Mouse (Mus musculus) limb, embryonic 11.5 days (tissue): ENCODE results near the gene Abi3bp. TPM values are rescaled to one million over a fixed set of nuclear protein-coding genes. Genes with fewer than 3 reads are reported as not detected.

Experiments
- ATAC-seq: fragments of 200-750 bp; cut with Nextera tagmentation; 2 replicates; pipeline ENCODE4 v1.8.0; 2017; ENCODE audit warnings: low read depth; ENCODE audit not compliant: insufficient number of reproducible peaks, low FRiP score, low TSS enrichment
- DNase-seq: peaks from one replicate; pipeline ENCODE4 v3.0.0-alpha.2; 2015; ENCODE audit warnings: low spot score
- H3K27ac ChIP-seq: fragments of 300-500 bp; sonication (generic); replicated peaks from 2 replicates; pipeline ENCODE4 v1.5.1; 2014; ENCODE audit warnings: low read depth, mild to moderate bottlenecking, low read length
- H3K27me3 ChIP-seq: fragments of 300-500 bp; sonication (generic); 2 replicates; pipeline ENCODE4 v1.6.1; 2014; ENCODE audit warnings: mild to moderate bottlenecking, low read length, mixed read lengths; ENCODE audit not compliant: control insufficient read depth, insufficient read depth
- H3K36me3 ChIP-seq: fragments of 300-500 bp; sonication (generic); 2 replicates; pipeline ENCODE4 v1.6.1; 2014; ENCODE audit warnings: mild to moderate bottlenecking, low read length, moderate library complexity, mixed read lengths; ENCODE audit not compliant: control insufficient read depth, insufficient read depth
- H3K4me1 ChIP-seq: fragments of 300-500 bp; sonication (generic); 2 replicates; pipeline ENCODE4 v1.6.1; 2014; ENCODE audit warnings: low read length, mixed read lengths; ENCODE audit not compliant: control insufficient read depth, insufficient read depth
- H3K4me2 ChIP-seq: fragments of 300-500 bp; sonication (generic); 2 replicates; pipeline ENCODE4 v1.6.1; 2014; ENCODE audit warnings: low read depth, mild to moderate bottlenecking, moderate library complexity; ENCODE audit not compliant: severe bottlenecking
- H3K4me3 ChIP-seq: fragments of 300-500 bp; sonication (generic); 2 replicates; pipeline ENCODE4 v1.5.1; 2014; ENCODE audit warnings: low read depth, low read length
- H3K9ac ChIP-seq: fragments of 300-500 bp; sonication (generic); 2 replicates; pipeline ENCODE4 v1.6.1; 2014; ENCODE audit warnings: mild to moderate bottlenecking, low read length
- H3K9me3 ChIP-seq: fragments of 300-500 bp; sonication (generic); 2 replicates; pipeline ENCODE4 v1.6.1; 2016; ENCODE audit warnings: low read length; ENCODE audit not compliant: control insufficient read depth
- WGBS: fragments of 180-500 bp; shearing (Covaris S2); extraction: QIAGEN DNeasy Blood & Tissue Kit; methylation state at CpG from one replicate; pipeline ENCODE4 v1.1.7; 2014; 5-methylcytosine and 5-hydroxymethylcytosine counted together
- polyA plus RNA-seq: library from polyadenylated mRNA; unstranded; fragments of >200 nt; fragmentation: Nextera tagmentation; extraction: Ambion mirVana; gene quantifications from 2 replicates; pipeline ENCODE4 v1.2.1, GENCODE M21; 2014

The Abi3bp gene
- polyA plus RNA-seq, 1 experiment from 2014 or later: 0.71 TPM

DNA sequence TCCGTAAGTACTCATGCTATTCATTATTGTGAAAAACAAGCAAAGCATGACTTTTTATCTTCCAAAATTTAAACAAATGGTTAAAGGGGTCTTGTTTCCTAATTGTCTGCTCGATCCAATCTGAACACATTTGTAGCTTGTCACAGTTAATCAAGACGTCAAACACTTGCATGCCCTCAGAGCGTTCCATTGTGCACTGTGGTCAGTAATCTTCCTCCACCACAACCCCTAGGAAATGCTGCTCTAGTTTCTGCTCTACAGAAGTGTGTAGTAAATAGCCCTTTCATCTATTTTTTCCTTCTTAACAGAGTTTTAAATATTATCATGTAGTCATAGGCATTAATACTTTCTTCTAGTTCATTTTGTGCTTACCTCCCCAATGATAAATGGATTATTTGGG, 19.1 kb downstream of the Abi3bp start:
- Histone ChIP-seq H3K4me3 (no peak overlapping the region), H3K9ac (no peak overlapping the region), H3K27me3 (no peaks in the 10 kb centered on the region), H3K4me1 (no peaks in the 10 kb centered on the region), H3K27ac (no peak overlapping the region), H3K36me3 (no peaks in the 10 kb centered on the region), H3K4me2 (no peak overlapping the region), H3K9me3 (no peaks in the 10 kb centered on the region)
- 78% methylated on average over 4 of the region's 4 CpGs for WGBS
- ATAC-seq: no peak
- no peak for DNase-seq

- Histone ChIP-seq H3K4me3 (no peak overlapping the region), H3K27me3 (no peaks in the 10 kb centered on the region), H3K4me2 (no peak overlapping the region), H3K27ac (no peak overlapping the region), H3K4me1 (no peaks in the 10 kb centered on the region), H3K9me3 (no peaks in the 10 kb centered on the region), H3K9ac (no peak overlapping the region), H3K36me3 (no peaks in the 10 kb centered on the region)
- no peak for DNase-seq
- WGBS: 84% methylated on average over 1 of the region's 1 CpGs
- ATAC-seq: no peak
Measured at GRCm38 (mm10) chr16:56498680-56499079, 21.0 kb downstream of the Abi3bp start.

DNA sequence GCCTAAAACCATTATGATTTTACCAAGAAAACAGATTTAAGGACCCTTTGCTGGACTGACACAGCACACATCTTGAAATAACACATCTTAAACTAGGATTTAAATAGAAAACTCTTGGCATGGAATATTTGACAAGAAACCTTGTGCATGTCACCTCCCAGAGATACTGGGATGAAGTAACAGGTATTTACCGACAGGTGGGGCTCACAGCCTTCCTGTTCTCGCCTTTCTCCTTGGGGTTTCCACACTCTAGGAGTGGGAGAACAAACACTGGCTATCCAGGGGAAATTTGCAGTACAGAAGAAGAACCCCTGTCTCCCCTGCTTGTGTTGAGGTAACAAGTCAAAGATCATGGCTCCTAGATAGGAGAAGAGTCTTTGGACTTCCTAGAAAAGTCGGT, 22.8 kb downstream of the Abi3bp start:
- no peaks in the 10 kb centered on the region for H3K4me1 ChIP-seq
- H3K4me2 ChIP-seq: no peak overlapping the region
- no peak overlapping the region for H3K27ac ChIP-seq
- no peaks in the 10 kb centered on the region for H3K36me3 ChIP-seq
- no peak overlapping the region for H3K4me3 ChIP-seq
- H3K27me3 ChIP-seq: no peaks in the 10 kb centered on the region
- H3K9me3 ChIP-seq: no peaks in the 10 kb centered on the region
- no peak for DNase-seq
- ATAC-seq: no peak
- WGBS: 43% methylated on average over 3 of the region's 3 CpGs
- no peak overlapping the region for H3K9ac ChIP-seq

DNA sequence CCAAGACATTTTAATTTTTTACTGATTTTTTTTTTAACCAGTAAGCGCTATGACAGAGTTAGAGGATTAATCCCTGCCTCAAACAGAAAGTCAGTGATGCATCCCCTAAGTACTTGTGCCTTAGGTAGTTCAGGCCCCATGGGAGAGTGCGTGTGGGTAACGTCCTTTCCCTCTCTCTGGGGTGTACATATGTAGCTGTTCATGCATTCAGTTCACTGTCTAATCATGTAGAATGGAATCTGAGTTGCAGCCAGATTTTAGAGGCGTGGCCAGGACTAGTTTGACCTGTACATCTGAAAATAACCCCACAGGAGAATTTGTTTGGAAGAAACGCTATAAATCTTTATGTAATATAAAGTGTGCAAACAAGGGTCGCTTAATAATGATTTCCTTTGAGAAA, 23.4 kb downstream of the Abi3bp start:
- no peak overlapping the region for H3K9ac ChIP-seq
- 80% methylated on average over 6 of the region's 6 CpGs for WGBS
- H3K27ac ChIP-seq: no peak overlapping the region
- H3K4me1 ChIP-seq: no peaks in the 10 kb centered on the region
- DNase-seq (no peak), ATAC-seq (no peak)
- no peaks in the 10 kb centered on the region for H3K36me3 ChIP-seq
- no peak overlapping the region for H3K4me2 ChIP-seq
- no peaks in the 10 kb centered on the region for H3K27me3 ChIP-seq
- no peaks in the 10 kb centered on the region for H3K9me3 ChIP-seq
- H3K4me3 ChIP-seq: no peak overlapping the region

GRCm38 (mm10) chr16:56501513-56501912, 23.8 kb downstream of the Abi3bp start:
- no peak overlapping the region for H3K4me3 ChIP-seq
- H3K36me3 ChIP-seq: no peaks in the 10 kb centered on the region
- H3K4me1 ChIP-seq: no peaks in the 10 kb centered on the region
- 63% methylated on average over 2 of the region's 2 CpGs for WGBS
- H3K27ac ChIP-seq: no peak overlapping the region
- no peaks in the 10 kb centered on the region for H3K9me3 ChIP-seq
- DNase-seq (no peak), ATAC-seq (no peak)
- H3K4me2 ChIP-seq: no peak overlapping the region
- no peak overlapping the region for H3K9ac ChIP-seq
- H3K27me3 ChIP-seq: no peaks in the 10 kb centered on the region

DNA sequence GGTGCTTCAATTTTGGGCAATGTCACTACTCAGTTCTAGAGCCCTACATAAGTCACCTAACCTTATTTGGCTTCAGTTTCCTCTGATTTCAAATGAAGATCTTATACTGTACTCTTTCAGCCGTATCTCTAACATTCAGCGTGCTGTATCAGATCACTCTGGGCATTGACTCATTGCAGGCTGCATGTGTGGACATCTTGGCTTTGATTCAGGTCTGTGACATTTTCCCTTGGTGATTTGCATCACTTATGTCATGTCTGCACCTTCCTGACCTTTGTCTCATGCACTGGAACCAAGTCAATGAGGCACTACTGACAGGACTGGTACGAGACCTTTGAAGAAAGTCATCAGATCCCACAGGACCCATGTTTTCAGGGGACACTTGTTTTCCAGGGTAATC, 24.5 kb downstream of the Abi3bp start:
- WGBS: 92% methylated on average over 3 of the region's 3 CpGs
- Histone ChIP-seq H3K27ac (no peak overlapping the region), H3K4me2 (no peak overlapping the region), H3K4me1 (no peaks in the 10 kb centered on the region), H3K27me3 (no peaks in the 10 kb centered on the region), H3K9ac (no peak overlapping the region), H3K4me3 (no peak overlapping the region), H3K36me3 (no peaks in the 10 kb centered on the region), H3K9me3 (no peaks in the 10 kb centered on the region)
- DNase-seq (no peak), ATAC-seq (no peak)

DNA sequence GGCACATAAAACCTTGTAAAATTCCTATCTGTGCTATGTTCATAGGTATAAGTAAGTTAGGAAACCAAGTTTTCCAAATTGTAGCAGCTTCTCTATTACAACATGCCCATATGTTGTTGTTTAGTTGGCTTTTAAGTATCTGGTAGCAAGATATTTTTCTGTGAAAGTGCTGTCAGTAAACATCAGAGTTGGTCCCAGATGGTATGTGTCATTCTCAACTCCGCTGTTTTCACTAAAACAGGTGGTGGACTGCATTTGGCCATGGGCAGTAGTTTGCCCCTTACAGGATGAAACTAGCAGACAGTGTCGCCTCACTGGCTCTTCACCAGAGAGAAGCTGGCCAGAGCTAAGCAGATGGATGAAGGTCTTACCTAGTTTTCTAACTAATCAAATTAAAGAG, 26.3 kb downstream of the Abi3bp start:
- Histone ChIP-seq H3K4me1 (no peaks in the 10 kb centered on the region), H3K27me3 (no peaks in the 10 kb centered on the region), H3K9ac (no peak overlapping the region), H3K27ac (no peak overlapping the region), H3K9me3 (no peaks in the 10 kb centered on the region), H3K4me3 (no peak overlapping the region), H3K4me2 (no peak overlapping the region), H3K36me3 (no peaks in the 10 kb centered on the region)
- no peak for DNase-seq
- no peak for ATAC-seq
- 76% methylated on average over 2 of the region's 2 CpGs for WGBS

DNA sequence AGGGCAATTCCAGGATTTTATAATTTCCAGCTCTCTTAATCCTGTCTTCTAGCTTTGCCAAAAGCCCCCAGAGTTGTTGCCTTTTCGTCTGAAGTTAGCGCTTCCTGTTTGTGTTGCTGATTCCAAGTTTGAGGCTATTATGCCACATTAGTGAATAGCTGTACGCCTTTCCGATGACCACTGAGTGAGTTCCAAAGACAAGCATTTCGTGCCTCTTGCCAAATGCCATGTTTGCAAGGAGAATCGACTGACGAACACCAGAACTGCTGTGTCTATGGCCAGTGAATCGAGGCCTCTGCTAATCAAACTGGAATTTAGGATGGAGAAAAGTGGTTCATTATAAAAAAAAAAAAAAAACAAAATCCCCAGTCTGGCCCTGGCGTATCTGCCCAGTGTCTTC, 40.3 kb downstream of the Abi3bp start:
- no peak for DNase-seq
- no peak overlapping the region for H3K4me2 ChIP-seq
- ATAC-seq: no peak
- H3K27ac ChIP-seq: no peak overlapping the region
- no peaks in the 10 kb centered on the region for H3K9me3 ChIP-seq
- 87% methylated on average over 9 of the region's 9 CpGs for WGBS
- no peak overlapping the region for H3K4me3 ChIP-seq
- no peaks in the 10 kb centered on the region for H3K27me3 ChIP-seq
- no peaks in the 10 kb centered on the region for H3K36me3 ChIP-seq
- no peaks in the 10 kb centered on the region for H3K4me1 ChIP-seq
- H3K9ac ChIP-seq: no peak overlapping the region

DNA sequence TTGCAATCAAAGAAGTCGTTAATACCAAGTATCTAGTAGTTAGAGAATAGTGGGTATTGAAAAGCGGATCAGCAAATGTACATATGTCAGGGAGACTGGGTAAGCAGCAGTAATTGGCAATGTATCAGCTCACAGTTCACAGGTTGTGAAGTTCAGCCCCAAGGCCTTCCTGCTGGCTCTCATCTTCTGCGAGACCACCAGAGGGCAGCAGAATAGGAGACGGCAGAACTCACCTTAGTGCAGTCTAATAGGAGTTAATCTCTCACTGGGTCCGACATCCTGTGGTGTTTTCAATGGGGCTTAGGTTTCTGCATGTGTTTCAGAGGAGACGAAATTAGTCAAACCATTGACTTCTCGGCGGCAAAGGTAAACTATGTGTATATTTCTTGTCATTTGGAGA, 46.7 kb downstream of the Abi3bp start:
- Histone ChIP-seq H3K4me2 (no peak overlapping the region), H3K4me1 (no peaks in the 10 kb centered on the region), H3K9ac (no peak overlapping the region), H3K4me3 (no peak overlapping the region), H3K9me3 (no peaks in the 10 kb centered on the region), H3K36me3 (no peaks in the 10 kb centered on the region), H3K27ac (no peak overlapping the region), H3K27me3 (no peaks in the 10 kb centered on the region)
- ATAC-seq: no peak
- 41% methylated on average over 8 of the region's 8 CpGs for WGBS
- DNase-seq: peak; percentile 29
